Mouse (Mus musculus): ENCODE results near the gene Serpinf2.

GRCm38 (mm10) chr11:75438194-75438593 lies 1.2 kb downstream of the Serpinf2 start:
- TF ChIP-seq POLR2A (IDR thresholded peaks at IDR 0.05; ENCODE audit: insufficient read length, low read depth) (no peak), TCF3 (IDR thresholded peaks at IDR 0.05; ENCODE audit: insufficient read length, low read depth) (no peak), CEBPB (IDR thresholded peaks at IDR 0.05; ENCODE audit: insufficient read depth, poor library complexity, severe bottlenecking) (no peak), POLR2AphosphoS2 (IDR thresholded peaks at IDR 0.05; ENCODE audit: insufficient read length, low read depth) (no peak), MYOG (IDR thresholded peaks at IDR 0.05; ENCODE audit: control insufficient read depth in 1 of 3, insufficient read depth in 1 of 3, insufficient read length in 2 of 3, low read depth in 2 of 3) (no peak), REST (IDR thresholded peaks at IDR 0.05; ENCODE audit: insufficient read depth, insufficient read length) (no peak), USF1 (IDR thresholded peaks at IDR 0.05; ENCODE audit: low read depth) (no peak), MAX (IDR thresholded peaks at IDR 0.05; ENCODE audit: low read depth) (no peak), TCF12 (IDR thresholded peaks at IDR 0.05; ENCODE audit: insufficient read depth, poor library complexity, severe bottlenecking) (no peak), E2F4 (IDR thresholded peaks at IDR 0.05; ENCODE audit: insufficient read depth) (no peak)
